Mouse (Mus musculus) frontal cortex, adult 2 months (tissue): ENCODE measurements around the gene Riox1. TPM values are rescaled to one million over a fixed set of nuclear protein-coding genes. Genes with fewer than 3 reads are reported as not detected.
"Not testable (repeated sequence)": the region's sequence is repeated elsewhere in the genome, so short reads cannot be mapped to it uniquely, and the experiment has no call there.

Source experiments
- DNase-seq, 2 experiments: peaks; one replicate each; pipeline ENCODE4 v3.0.0; 2022; ENCODE audit warnings: low spot score in 1 of 2; ENCODE audit errors: extremely low spot score in 1 of 2
- polyA plus RNA-seq: library from polyadenylated mRNA; depleted of rRNA; stranded (reverse); fragments of >200 nt; gene quantifications from 2 replicates; pipeline ENCODE4 v1.2.3, GENCODE M21; 2012; rRNA removed

The Riox1 gene
- polyA plus RNA-seq, result 11.5 and 12.0 TPM in 2 replicates

- peak; percentile 61 to 91 for DNase-seq
Observed at GRCm38 (mm10) chr12:83950493-83950839, at the start of gene Riox1. TSS of gene Riox1 (plus strand) at chr12:83950608.

- no peak for DNase-seq
Observed at GRCm38 (mm10) chr12:83910451-83910850, 40.0 kb upstream of the Riox1 start.

GRCm38 (mm10) chr12:83914202-83914740 lies 36.1 kb upstream of the Riox1 start:
- no peak for DNase-seq

GRCm38 (mm10) chr12:83914797-83915196 lies 35.6 kb upstream of the Riox1 start:
- no peak for DNase-seq

- no peak for DNase-seq
Observed at GRCm38 (mm10) chr12:83916884-83917283, 33.5 kb upstream of the Riox1 start.

- DNase-seq, result no peak
Observed at GRCm38 (mm10) chr12:83920721-83921441, 29.5 kb upstream of the Riox1 start.

- DNase-seq, result peak; percentile 99
Observed at GRCm38 (mm10) chr12:83921535-83922381, 28.6 kb upstream of the Riox1 start, which contains the start of gene Numb. TSS of gene Numb (minus strand) at chr12:83921934.

GRCm38 (mm10) chr12:83922724-83923485 lies 27.5 kb upstream of the Riox1 start:
- DNase-seq, result no peak

GRCm38 (mm10) chr12:83923486-83923859 lies 26.9 kb upstream of the Riox1 start:
- peak in 1 of 2 experiments; percentile 62 for DNase-seq

GRCm38 (mm10) chr12:83924332-83924731 lies 26.1 kb upstream of the Riox1 start:
- no peak for DNase-seq

- DNase-seq, result no peak
Observed at GRCm38 (mm10) chr12:83925160-83925703, 25.2 kb upstream of the Riox1 start.

GRCm38 (mm10) chr12:83926061-83926460 lies 24.3 kb upstream of the Riox1 start:
- no peak for DNase-seq

- DNase-seq, result no peak
Observed at GRCm38 (mm10) chr12:83927747-83928146, 22.7 kb upstream of the Riox1 start.

GRCm38 (mm10) chr12:83929186-83929804 lies 21.1 kb upstream of the Riox1 start:
- no peak for DNase-seq

GRCm38 (mm10) chr12:83937600-83937999 lies 12.8 kb upstream of the Riox1 start:
- peak in 1 of 2 experiments; percentile 48 for DNase-seq

- DNase-seq, result not testable (repeated sequence)
Observed at GRCm38 (mm10) chr12:83938592-83938991, 11.8 kb upstream of the Riox1 start.

- no peak for DNase-seq
Observed at GRCm38 (mm10) chr12:83939332-83939731, 11.1 kb upstream of the Riox1 start.

GRCm38 (mm10) chr12:83940031-83940430 lies 10.4 kb upstream of the Riox1 start:
- DNase-seq, result no peak

- DNase-seq, result no peak
Observed at GRCm38 (mm10) chr12:83941938-83942337, 8.5 kb upstream of the Riox1 start.

- DNase-seq, result peak in 1 of 2 experiments; percentile 45
Observed at GRCm38 (mm10) chr12:83947260-83947811, 3.1 kb upstream of the Riox1 start.
